ENCODE assay signal across 26 mouse cellular contexts in genomic region chr17:5265615-5266014, GRCm38 (mm10).
"Had no signal": no experiment of that assay in that cellular context is flagged by ENCODE, and none has a peak within 500 bp of the region (broad histone marks: within the 10 kb centered on the region; RNA-seq: fewer than 3 reads in every experiment).

No protein-coding gene starts in this region.

- H3K27me3 ChIP-seq: heart, embryonic 12.5 days; hindbrain, embryonic 13.5 days; hindbrain, embryonic 15.5 days; kidney, embryonic 15.5 days; limb, embryonic 13.5 days; limb, embryonic 15.5 days; liver, embryonic 12.5 days had no signal

- H3K9me3 ChIP-seq: heart, embryonic 10.5 days; heart, embryonic 12.5 days; hindbrain, embryonic 10.5 days; hindbrain, embryonic 13.5 days; hindbrain, embryonic 15.5 days; kidney, embryonic 15.5 days; limb, embryonic 13.5 days; limb, embryonic 15.5 days; liver, embryonic 12.5 days had no signal

- ATAC-seq: hindbrain, postnatal 0 days; intestine, embryonic 16.5 days; liver, embryonic 12.5 days had no signal

- H3K36me3 ChIP-seq: hindbrain, embryonic 15.5 days had no signal

- H3K27ac ChIP-seq: heart, embryonic 10.5 days; hindbrain, embryonic 10.5 days; hindbrain, embryonic 13.5 days; hindbrain, embryonic 15.5 days; hindbrain, postnatal 0 days; kidney, embryonic 15.5 days; kidney, postnatal 0 days; limb, embryonic 13.5 days; limb, embryonic 15.5 days; liver, embryonic 12.5 days; liver, embryonic 14.5 days had no signal

- DNase-seq: gastrocnemius, postnatal 14 days; gastrocnemius, postnatal 36 days; heart, adult 18-20 months; heart, postnatal 10 days; heart, postnatal 4 days; kidney, adult 11 months; kidney, adult 2 months; kidney, adult 9 months; kidney, postnatal 14 days; kidney, postnatal 36 days; layer of hippocampus, adult 9-11 months; layer of hippocampus, postnatal 36 days; left cerebral cortex, postnatal 4 days had no signal

- H3K4me3 ChIP-seq: heart, embryonic 10.5 days; heart, embryonic 12.5 days; hindbrain, embryonic 10.5 days; hindbrain, embryonic 13.5 days; hindbrain, embryonic 15.5 days; kidney, embryonic 15.5 days; limb, embryonic 13.5 days; limb, embryonic 15.5 days; liver, embryonic 12.5 days had no signal
